Mouse (Mus musculus): ENCODE measurements at regions not wholly inside any gene's neighbourhood (a gene's known extent, or its start where the extent isn't known, plus 50 kb on each side); places are given as distances from the start of the nearest gene placed in this dataset.

DNA sequence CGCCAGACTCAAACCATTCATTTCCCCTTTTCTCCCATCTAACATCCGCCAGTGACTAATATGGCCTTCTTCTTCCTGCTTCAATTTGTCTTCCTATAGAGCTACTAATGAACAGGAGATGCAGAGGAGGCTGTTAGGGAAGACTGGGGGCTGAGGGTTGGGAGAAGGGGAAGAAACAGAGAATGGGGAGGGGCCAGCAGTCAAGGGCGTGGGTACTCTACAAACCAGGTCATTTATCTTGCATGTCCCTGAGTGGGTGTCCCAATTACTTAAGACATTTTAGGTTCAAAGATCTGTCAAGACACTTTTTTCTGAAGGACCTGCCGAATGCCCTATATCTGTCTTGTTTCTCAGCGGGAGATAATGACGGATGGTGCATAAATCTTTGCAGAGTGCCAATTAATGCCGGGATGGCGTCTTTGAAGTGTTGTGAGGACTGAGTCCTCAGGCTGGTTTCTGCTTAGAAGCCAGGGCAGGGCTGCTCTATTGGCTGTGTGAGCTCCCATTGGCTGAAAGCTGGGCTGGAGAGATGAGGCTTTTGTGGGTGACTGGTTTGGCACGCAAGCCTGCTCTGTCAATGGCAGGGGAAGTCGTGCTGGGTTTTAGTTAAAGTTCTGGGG lies 294.7 kb upstream of the Ppp2r3a start:
- no peak for DNase-seq

DNA sequence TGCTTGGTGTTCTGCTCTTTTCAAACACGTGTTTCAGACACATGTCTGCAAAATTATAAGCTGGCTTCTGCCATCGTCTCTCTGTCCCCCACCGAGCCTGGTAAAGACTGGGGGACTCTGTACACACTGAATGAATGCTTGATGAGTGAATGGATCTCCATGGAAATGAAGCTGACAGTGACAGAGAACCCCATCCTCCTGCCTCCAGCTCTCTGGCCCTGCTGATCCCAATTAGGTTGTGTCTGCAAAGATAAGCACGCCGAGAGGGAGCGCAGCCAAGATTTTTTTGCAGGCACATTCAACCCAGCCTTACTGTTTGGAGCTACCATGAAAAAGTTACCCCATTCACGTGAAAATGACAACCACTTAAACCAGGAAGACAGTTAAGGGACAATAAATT lies 266.5 kb upstream of the Ppp2r3a start:
- no peak for DNase-seq

DNA sequence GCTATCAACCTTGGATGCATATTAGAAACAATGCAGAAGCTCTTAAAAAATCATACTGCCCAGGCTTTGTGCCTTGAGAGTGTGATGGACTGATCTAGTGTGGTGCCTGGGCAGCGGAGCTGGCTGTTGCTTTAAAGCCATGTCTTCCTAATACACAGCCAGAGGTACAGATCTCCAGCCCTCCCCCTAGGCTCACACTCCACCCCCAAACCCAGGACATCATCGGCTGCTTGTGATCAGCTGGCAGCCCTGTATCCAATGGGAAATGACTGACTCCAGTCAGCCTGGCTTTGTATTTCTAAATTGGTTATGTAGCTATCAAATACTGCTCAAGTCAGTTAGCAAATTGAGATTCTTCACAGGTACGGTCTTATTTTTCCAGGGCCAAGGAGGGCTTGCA lies 259.2 kb upstream of the Ppp2r3a start:
- no peak for DNase-seq

DNA sequence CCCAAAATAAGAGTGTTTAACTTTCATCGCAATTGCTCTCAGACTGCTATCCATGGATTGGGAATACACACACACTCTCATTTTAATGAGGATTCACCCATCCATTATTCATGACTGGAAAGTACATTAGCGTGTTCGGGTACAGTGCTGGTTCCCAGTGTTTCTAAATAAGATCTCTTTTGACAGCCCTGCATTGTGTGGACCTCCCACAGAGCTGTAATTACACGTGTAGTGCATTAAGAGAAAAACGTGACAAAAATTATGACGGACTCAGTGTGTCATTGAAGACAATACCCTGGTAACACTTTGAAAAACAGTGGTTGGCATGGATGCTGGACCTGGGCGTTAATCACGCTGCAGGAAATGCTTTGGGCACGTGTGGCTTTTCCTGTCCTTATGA lies 257.6 kb upstream of the Ppp2r3a start:
- DNase-seq: no peak

DNA sequence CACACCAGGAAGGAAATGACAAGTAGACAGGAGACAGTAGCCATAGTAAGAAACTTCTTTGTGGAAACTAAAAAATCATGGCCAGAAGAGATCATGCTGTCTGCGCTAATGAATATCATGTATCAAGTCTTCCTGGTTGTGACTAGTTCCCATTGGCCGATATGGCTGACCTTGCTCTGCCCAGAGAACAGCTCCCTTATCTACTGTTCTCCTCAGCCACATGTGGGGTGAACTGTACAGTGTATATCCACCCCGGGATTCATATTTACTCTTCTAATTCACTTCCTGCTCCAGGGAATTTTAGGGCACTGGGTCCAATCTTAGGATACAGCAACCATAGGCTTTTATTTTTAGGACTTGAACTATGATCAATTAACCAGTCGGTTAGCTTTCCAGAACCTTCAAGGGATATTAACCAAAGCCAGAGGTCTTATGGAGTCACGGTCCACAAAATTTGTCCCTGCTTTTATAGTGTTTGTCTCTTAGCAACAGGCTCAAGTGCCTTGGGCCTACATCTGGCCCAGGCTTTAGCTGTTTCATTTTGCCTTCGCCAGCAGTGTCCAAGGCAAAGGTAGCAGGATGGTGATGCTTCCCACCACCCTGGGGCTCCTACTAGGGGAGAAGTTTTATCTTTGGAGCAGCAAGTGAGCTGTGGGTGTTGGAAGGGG lies 255.6 kb upstream of the Ppp2r3a start:
- DNase-seq: no peak

DNA sequence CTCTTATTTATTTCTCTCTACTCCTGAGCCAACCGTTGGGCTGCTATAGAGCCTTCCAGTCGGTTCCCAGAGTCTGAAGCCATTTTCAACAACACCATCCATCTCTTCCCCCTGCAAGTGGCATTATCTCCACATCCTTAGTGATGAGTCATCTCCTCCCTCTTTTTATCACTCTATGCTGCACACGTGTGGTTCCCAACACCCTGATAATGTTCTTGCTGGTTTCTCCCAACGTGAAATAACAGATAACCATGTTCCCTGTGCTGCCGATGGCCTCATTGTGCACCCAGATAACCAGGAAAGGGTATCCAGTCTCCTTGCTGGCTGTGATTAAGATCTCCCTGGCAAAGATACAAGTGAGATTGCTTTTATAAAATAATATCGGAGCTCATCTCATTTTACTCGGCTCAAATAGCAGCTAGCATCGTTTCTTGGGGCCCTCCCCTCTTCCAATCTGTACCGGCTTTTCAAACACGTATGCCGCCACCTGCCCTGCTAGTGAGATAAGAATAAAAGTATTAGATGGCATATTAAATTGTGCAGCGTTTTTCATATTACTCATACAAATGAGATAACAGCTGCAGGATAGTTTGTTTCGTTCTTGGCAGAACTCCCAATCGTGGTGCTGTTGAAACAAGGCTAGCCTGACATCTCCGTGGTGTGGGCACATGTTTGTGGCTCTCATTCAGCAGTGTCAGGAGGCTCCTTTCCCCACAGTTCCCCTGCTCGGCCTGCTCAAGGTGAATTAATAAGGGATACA lies 250.3 kb upstream of the Ppp2r3a start:
- no peak for DNase-seq

DNA sequence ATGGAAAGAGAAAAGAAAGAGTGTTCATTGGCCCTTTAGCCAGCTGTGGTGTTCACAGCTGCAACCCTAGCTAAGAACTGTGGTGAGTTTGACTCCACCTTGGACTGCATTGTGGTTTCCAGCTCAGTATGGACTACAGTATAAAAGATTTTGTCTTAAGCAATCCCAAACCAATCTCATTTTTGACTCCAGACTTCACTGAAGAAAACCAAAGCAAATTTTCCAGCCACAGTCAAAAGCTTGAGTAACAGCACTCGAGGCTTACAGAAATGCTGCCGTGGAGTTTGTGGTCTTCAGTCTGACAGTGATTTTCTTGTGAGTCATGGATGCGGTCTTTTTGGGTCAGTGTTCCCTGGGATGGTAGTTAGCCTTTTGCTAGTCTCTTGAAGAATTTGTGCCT lies 249.4 kb upstream of the Ppp2r3a start:
- DNase-seq: no peak

DNA sequence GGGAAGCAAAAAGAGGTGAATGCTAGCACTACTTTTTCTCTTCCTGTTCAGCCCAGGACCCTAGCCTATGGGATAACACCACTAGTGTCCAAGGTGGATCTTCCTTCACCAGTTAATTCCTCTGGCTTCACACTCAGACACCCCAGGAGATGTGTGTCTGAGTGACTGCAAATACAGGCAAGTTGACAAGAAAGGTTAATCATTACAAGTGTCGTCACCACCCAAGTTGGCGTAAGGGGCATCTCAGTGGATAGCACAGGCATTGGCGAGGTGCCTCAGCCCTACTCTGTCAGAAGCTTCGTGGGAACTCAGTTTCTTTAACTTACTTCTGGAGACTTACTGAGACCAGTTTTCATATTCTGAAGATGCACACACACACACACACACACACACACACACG lies 247.1 kb upstream of the Ppp2r3a start:
- no peak for DNase-seq

DNA sequence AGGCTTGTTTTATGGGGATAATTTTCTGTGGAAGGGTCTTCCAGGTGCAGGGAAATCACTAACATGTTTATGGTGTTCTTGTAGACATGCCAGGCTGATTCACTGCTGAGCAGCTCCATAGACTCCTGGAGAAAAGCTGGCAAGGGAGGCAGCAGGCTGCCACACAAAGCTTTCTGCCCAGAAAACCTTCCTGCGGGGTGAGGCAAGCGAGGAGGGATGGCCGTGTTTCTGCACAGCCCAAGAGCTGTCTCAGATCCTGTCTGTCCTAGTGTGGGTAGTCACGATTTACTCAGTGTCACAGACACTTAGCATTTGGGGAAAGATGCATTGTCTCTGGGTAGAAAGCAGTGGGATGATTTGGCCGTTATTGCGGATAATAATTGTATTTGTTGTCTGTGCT lies 244.2 kb upstream of the Ppp2r3a start:
- no peak for DNase-seq

DNA sequence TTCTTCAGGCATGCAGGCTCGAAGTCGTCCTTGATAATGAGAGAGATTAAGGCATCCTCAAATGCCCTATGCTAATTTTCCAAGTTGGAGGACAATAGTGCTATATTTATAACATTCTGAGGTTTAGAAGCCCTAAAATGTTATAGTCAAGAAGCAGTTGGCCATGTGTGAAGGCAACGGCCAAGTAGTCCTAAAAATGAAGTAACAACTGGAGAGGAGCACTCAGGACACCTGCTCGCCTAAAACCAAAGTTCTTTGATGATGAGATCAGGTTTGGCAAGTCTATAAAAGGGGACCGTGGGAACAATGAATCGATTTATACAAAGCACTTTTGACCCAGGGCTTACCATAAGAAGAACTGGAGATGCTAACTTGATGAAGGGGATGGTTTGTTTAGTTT lies 237.4 kb upstream of the Ppp2r3a start:
- DNase-seq: no peak

DNA sequence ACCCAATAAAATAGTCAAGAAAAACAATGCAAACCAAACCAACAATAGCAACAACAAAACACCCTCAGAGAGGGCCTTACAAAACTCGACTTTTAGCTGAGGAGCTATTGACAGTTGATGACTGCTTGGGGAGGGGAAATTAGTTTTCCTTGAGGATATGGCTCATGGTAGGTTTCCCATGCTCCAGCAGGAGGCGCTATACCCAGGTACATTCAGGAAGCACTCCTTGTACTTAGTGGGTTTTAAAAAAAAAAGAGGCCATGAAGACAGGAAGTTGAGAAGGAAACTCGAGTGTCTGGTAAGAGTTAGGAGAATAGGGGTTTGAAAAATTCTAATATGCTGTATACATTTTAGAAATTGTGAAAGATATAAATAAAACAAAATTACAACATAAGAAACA lies 224.6 kb upstream of the Ppp2r3a start:
- DNase-seq: no peak

DNA sequence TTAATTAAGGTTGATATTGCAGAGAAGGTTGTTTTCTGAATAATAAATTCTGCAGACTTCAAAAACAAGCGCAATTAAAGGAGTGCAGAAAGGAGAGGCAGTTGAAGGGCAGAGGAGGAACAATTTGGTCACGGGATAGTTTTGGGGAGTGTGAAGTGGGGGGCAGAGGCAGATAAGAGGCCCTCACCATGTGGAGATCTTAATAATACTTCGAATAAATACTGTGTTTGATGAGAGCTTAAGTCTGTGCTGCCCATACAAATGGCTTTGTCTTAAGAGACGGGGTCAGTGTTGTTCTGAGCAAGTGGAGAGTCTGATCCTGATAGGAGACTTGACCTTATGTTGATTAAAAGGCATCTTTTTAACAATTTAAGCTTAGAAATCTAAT lies 221.5 kb upstream of the Ppp2r3a start:
- no peak for DNase-seq

DNA sequence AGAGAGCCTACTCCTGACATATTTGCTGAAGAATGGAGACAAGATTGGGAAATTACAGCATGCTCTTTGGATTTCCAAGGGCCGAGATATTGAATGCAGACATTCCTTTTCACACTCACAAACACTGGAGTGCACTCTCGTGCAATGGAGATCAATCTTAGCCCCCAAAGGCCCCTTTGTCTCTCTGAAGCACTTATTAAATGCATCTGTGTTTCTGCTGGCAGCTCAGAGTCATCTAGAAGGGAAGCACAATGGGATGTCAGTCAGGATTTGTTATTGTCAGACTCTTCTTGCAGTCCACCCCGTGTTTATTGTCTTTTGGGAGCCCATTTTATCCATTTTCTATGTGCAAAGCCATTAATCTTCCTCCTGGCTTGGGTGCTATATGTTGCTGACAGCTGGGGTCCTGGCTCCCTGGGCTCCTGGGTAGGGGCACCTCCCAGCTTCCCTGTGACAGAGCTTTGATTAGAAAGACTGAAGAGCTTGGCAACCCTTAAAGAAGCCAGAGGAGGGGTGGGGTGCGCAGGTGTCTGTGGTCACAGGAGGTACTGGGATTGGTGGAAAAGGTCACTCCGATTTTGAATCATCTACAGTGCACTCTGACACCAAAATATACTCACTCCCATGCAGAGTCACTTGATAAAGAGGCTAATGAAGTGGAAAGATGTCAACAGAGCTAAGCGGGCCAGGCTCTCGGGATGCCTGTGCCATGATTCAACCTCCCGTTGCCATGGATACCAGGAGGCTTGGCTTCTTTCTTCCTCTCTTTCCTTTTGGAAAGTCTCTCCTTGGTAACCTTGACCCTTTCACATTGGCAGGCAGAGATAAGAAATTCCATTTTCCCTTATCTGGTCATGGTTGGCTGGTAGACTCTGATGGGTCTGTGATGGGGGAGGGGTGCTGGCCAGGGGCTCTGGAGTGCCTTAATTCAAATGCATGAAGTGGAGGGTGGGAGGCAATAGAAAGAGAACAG lies 220.8 kb upstream of the Ppp2r3a start:
- no peak for DNase-seq

DNA sequence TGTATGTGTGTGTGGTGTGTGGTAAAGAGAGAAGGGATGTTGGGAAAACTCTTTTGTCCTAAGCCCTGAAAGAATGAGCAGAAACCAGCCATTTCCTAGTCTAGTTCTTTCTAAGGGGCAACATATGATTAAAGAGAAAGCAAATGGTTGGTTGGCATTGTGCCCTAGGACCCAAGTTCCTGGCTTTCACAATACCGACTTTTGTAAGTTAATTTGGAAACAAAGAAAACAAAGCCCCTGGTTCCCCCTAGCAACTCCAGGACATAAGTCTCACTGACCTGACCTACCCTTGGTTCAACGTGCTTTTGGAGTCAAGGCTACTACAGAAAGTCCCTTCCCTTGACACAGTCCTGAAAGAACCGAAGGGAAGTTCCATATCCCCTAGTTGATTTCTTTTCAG lies 220.1 kb upstream of the Ppp2r3a start:
- no peak for DNase-seq

DNA sequence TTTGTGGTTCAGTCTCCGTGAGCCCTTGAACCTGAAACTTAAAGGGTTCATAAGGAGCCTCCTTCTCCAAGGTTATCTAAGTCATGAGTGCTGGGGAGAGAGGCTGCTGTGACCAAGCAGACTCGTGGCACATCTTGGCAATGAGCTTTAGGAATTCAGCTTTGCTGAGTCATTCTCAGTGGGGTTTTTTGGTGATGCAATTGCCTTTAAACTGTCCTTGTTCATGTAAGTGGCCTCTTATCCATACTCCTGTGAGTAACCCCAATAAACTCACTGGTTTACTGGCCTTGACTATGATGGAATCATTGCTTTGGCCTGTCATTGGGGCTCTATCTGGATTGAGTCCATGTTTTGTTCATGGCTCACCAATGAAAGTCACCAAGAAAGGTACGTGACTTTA lies 218.2 kb upstream of the Ppp2r3a start:
- DNase-seq: no peak

DNA sequence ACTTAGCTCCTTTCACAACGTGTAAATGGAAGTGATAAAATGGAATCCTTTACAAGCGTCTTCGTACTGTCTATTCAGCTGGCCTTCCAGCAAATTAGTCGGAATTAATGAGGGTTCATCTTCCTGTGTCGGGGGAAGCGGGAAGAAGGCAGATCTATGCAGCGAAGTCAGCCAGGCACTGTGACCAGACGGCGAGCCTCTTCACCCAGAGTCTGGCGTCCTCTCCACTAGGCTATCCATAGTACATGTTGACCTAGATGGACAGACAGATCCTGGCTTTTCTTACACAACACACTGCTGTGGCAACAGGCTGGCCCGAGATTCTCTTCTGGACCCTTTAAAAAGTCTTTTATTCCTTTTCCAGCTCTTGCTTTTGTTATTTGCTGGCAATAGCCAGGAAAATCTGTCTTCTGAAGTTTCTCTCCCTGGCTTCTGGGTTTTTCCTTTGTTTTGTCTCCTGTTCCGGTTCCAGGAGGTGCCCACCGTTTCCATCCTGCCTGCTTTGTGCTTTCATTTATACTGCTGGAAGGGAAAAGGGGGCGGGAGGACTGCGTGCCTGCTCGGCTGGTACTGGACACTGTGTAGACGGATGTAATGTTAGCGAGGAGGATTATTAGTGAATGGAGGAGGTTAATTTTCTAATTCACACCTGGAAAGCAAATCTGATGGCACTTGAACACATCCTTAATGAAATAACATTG lies 213.3 kb upstream of the Ppp2r3a start:
- DNase-seq: no peak

DNA sequence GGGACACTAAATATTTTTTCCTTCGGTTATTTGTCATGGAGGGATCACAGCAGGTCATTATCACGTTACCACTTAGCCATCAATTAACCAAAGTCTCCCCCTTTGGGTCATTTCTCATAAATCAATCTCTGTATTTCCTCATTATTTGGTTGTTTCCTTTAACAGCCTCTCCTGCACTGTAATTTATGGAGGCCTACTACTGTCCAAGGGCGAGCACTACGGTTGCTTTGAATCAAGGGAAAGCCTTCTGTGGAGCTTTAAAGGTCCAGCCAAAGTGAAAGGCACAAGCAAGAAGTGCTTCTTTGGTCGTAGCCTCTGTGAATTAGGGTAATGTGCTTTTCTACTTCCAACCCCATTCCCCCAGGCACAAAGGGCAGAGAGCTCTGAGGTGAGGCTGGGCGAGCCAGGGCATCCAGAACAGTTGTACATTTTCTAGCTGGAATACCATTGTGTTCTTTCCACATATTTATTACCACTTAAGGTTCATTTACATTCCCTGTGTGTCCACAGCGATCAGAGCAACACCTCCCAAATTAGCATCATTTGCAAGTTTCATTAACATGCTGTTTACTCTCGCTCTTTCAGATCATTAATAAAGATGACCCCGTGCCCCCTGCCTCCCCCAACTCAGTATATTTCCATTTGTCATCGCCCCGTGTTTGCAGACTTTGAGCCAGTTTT lies 207.5 kb upstream of the Ppp2r3a start:
- no peak for DNase-seq

DNA sequence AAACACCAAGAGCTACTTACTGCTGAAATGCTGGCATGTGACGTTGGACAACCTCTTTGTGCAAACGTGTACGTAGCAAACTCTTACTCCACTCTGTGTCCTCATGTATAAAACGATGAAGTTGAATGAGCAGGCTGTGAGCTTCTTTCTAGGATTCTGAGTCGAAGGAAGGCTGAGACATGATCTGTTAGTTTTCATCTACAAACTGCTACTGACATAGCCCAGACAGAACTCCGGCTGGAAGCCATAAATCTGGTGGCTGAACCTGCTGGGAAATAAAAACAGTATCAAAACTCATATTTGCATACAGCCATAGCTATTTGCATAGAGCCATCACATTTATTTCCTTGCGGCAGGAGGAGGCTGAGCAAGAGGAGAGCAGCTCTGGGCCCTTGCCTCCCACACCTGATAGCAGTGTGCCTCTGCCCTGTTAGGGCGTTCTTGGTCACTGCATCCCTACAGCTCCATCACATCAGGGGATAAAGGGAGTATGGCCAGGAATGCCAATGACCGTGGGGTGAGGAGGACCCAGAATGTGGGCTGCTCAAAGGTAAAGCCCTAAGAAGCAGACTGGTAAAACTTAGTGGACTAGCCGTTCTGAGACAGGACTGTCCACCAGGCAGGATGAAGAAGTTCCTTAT lies 206.8 kb upstream of the Ppp2r3a start:
- no peak for DNase-seq

DNA sequence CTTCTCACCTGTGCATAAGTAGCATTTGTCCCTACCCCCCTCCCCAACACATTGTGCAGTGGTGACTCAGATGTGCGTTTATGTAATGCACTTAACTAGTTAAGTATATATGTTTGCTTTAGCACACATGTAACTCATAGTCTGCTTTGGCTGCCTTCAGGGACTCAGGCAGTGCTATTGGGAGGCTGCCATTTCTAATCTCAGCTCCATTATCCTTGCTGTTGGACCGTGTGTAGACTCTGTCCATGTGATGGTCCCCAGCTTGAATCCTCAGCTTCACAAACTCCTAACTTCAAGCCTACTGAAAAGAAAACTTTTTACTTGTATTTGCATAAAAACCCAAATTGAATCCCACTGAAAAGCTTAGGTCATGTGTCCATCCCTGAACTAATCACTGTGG lies 194.7 kb upstream of the Ppp2r3a start:
- no peak for DNase-seq

DNA sequence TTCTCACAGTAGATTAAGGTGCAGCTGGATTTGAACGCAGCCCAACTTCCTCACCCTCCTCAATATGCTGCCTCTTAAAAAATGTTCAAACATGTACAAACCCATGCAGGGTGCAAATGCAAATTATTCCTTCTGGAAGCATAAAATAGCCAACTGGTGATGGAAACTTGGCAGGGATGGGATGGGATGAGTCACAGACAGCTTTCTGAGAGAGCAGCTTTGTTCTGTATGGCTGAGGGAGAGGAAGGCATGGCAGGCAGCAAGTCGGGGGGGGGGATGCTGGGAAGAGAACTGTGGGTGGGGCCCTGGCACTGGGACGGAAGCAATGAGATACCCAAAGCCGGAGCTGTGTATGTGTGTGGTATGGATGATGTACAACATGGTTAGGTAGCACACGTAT lies 194.2 kb upstream of the Ppp2r3a start:
- DNase-seq: no peak

DNA sequence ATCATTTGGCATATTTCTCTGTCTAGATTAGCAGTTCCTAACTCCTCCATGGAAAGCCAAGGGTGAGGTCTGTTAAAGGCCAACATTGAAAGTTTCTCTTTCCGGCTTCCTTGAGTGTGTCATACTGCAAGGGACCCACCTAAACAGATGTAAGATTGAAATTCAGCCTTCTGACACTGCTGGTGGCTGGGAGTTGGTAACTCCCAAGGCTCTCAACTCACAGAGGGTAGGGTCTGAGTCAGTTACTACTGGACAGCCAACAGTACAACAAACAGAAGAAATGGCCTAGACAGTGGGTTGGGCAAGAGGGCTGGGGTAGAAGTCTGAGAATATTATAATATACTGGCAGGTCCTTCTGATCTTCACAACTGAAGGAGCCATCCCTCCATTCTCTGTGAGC lies 193.7 kb upstream of the Ppp2r3a start:
- DNase-seq: no peak

Data from thymus, adult 18-20 months (tissue).